Mouse (Mus musculus) neural tube, embryonic 10.5 days (tissue): ENCODE data around the gene Ttll7.
A peak's percentile ranks its signal among the peaks of the same experiment; 100 is the strongest.

Experiments used
- DNase-seq: peaks from one replicate; pipeline ENCODE4 v3.0.0-alpha.2; 2017; ENCODE audit warnings: low spot score; ENCODE audit errors: extremely low spot score

The Ttll7 gene

DNA sequence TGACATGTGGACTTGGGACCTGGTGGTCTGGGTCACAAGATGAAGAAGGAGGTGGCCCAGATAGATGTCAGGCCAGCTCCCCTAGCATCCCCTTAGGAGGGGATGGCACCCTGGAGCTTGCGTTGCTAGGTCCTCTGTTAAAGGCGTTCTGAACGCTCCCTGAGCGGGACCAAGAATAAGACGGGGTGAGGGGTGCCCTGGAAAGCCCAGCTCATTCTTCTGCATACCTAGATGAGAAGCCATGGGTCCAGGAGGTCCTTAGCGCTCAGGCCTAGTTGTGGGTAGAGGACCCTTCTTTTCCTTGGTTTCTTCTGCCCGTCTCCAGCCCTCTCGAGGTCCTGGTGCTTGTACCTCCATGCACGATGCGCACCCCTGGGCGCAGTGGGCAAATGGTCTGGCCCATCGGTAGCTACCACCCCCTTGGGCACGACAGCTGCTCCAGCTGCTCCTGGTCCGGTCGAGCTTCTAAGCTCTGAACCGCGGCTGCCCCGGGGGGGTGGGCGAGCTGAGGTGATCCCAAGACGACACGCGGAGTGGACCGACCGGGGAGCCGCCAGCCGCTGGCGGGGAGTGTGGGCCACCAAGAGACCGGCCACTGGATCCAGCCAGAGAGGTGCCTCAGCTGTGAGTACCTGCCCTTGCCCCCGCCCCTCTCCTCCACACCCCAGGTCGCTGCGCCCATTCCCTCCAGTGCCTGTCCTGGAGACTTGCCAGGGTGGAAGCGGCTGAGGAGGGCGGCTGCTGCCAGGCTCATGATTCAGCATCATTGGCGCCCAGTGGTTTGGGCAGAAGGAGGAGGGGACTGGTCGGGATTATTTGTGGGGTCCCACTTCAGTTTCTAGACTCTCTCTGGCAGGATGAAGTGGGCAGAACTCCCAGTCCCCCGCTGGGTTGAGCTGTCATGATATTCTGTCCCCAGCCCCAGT lies at the start of gene Ttll7:
Gene Ttll7 (plus strand): TSS at position 402 of the 926 bp plus-strand sequence.
- DNase-seq: peak; percentile 87

- no peak for DNase-seq
Measured at GRCm38 (mm10) chr3:146812041-146812878, 39.9 kb upstream of the Ttll7 start.

DNA sequence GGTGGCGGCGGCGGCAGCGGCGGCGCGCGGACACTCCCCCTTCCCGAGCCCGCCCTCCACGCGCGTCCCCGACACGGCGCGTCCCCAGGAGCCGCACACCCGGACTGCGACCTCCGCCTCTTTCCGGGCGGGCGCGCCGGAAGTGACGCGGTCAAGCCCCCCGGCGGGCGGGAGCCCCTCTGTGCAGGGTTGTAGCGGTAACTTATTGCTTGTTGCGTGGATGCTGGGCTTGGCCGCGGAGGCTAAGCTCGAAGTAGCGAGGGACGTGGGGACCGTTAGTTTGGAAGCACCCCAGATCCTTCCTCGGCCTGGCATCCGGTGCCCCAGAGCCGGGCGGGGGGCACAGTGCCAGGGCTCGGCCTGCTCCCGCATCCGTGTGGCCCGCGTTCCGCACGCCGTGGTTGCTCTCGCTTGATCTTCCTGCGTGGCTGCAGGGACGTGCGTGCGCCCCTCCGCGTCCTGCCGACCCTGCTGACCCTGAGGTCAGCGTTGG lies 39.2 kb upstream of the Ttll7 start, which contains the start of gene Prkacb:
Gene Prkacb (minus strand): TSS at position 90 of the 493 bp plus-strand sequence.
- peak; percentile 93 for DNase-seq

GRCm38 (mm10) chr3:146813624-146814023 lies 38.5 kb upstream of the Ttll7 start:
- no peak for DNase-seq

- no peak for DNase-seq
Measured at GRCm38 (mm10) chr3:146820718-146821117, 31.4 kb upstream of the Ttll7 start.

DNA sequence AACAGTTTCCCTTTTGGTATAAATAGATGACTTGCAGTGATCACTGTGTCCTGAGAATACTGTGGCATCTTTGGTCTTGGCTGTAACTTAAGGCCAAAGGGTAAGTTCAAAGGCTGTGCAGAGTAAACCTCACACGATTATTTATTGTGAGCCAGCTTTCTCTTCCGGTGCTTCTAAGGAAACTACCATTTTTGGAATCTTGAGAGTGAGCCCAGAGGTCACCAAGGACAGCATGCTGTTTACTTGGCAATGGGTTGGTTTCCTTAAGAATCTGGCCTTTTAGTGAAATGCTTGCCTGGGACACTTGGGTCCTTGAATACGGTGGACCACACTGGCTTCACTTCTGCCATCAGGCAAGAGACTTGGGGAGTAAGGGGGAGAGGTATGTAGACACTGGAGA lies 9.4 kb upstream of the Ttll7 start:
- no peak for DNase-seq

GRCm38 (mm10) chr3:146843470-146843869 lies 8.7 kb upstream of the Ttll7 start:
- DNase-seq: no peak

DNA sequence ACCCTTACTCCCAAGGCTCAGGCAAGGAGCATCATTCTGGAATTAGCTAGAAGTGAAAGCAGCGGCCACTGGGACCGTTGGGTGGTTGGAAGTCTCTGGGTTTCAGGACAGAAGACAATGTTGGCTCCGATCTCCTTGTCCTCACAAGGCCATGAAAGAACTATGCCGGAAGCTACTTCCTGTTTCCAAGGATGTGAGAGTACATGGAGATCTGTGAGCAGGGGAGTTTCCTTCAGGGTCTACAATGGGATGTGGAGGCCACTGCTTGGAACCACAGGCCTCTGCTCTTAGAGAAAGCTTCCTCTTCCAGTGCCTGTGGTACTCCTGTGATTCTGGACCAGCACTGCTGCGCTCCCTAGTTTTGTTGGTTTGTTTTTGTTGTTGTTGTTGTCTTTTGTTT lies 5.9 kb upstream of the Ttll7 start:
- DNase-seq: no peak

DNA sequence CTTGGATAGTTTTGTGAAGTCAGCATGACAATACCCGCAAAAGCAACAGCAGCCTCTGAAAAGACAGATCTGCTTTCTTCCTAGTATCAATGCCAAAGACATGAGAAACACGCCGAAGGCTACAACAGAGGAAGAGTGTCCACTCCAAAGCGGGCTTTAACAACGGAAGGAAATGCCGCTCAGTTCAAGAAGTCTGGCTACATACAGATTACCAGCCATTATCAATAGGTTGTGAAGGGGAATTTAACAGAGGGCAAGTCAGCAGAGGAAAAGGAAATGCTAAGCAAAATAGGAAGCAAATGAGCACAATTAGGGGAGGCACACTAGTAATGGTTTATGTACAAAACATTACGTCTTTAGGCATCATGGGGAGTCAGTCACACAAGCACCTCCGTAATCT lies 4.1 kb upstream of the Ttll7 start:
- DNase-seq: no peak

DNA sequence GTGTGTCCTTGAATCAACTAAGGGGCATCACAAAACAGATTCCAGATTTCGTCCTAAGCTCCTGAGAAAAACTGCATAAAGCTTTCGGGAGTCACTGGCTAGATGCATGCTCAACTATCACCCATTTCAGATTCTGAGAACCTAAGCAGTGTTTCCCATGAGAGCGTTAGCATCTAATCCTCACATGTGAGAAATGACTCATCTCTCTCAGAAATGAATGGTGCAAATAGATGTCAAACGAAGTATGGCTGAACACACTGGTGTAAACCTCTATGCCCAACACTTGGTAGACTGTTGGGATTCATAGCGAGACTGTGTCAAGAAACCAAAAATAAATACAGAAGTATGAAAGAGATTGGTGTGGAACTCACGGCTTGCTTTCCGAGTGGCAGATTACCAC lies 2.8 kb upstream of the Ttll7 start:
- DNase-seq: no peak

DNA sequence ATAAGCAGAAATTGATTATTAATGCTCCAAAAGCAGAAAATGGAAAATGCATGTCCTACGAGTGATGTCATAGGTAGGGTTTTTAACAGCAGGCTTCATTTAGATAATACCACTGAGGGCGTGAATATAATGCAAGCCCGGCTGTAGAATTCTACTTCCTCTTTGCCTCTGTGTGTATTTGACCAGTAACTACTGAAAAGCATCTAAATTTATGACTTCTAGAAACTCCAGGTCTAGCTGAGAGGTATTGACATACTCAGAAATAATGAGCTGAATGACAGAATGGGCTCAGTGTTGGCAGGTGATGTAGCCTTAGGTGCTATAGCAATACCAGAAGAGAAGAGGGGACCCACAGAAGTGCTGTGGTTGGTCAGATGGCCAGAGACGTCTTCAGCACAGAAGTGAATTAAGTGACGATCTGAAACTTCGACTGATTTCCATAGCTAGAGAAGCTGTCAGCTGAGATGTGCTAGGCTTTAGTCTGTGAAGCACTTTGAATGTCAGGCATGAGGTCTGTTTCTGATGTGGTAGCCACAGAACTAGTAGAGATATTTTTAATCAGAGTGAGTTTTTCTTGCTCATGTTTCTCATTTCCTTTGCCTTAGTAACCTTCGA lies 2.4 kb downstream of the Ttll7 start:
- no peak for DNase-seq

DNA sequence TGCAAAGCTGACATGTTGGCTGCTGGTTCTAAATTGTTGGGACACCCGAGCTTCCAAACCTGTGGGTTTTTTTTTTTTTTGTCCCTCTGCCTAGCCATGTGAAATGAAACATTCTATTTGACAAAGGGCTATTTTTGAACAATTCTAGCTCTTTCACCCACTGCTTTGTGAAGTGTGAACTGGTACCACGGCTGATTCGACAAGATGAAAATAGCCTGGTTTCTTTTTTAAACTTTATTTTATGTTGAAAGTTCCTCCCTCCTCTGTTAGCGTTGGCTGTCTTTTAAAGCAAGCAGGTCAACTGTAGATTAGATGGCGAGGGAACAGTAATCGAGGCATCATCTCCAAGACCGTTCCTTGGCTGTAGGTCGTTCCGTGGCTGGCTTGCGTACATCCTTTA lies 5.2 kb downstream of the Ttll7 start:
- DNase-seq: no peak

DNA sequence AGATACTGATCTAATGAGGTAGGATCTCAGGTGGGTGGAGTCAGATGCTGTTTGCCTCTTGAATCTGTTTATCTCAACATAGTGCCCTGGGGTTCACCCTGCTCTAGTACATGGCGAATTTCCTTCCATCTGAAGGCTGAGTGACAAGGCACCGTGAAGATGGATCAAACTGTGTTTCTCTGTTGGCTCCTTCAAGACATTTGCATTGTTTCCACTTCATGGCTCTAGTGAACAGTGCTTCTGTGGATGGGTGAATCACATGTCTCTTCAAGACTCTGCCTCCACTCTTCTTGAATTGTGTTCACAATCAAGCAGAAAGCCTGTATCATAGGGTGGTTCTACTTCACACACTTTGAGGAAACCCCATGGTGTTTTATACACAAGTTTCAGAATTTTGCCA lies 8.1 kb downstream of the Ttll7 start:
- no peak for DNase-seq

DNA sequence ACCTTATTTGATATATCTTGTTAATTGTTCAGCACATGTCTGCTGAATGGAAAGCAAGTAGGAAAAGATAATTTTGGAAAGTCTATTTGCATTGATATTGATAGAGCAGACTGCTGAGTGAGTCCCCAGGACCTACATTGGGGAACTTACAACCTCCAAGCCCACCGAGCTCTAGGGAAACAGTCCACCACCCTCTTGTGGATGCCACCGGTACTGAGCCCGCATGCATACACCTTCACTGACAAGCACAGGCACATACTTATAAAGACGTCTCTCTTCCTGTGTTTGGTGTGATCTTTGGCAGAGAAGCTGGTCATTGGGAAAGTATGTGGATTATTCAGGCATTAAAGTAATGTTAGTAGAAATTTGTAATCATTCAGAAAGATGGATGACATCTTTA lies 14.4 kb downstream of the Ttll7 start:
- no peak for DNase-seq

- no peak for DNase-seq
Measured at GRCm38 (mm10) chr3:146871954-146872353, 19.8 kb downstream of the Ttll7 start.

DNA sequence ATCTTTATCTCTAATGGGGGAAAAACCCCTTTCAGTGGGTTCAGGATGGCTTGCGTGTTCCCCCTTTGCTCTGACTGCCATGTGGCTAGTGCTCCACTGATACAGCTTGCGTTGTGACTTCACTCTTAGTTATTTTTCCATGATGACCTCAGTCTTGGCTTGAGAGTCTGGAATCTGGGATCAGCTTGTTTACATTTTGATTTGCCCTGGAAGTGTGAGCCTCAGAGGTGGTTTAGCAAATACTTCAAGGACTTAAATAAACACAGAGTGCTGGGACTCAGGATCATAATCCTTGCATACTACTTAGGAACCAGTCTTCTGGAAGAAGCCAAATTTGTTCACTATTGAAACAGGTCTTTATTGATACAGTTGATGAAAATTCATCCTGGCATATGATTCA lies 23.8 kb downstream of the Ttll7 start:
- DNase-seq: no peak

- DNase-seq: no peak
Measured at GRCm38 (mm10) chr3:146893931-146894330, 41.8 kb downstream of the Ttll7 start.

GRCm38 (mm10) chr3:146896581-146896980 lies 44.4 kb downstream of the Ttll7 start:
- DNase-seq: no peak

DNA sequence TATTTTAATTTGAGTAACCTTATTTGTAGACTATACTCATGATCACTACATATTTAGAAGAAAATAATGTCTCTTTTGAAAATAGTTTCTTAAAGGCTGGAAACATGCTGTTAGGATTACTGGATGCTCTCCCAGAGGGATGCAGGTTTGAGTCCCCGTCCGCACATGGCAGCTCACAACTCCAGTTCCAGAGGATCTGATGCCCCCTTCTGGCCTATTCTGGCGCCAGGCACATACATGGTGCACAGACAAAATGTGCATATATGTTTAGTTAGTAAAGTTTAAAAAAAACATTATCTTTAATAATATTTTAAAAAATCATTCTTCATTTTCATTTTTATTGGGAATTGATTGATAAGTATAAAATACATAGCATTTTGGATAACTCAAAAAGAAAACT lies 47.9 kb downstream of the Ttll7 start:
- DNase-seq: no peak

- DNase-seq: no peak
Measured at GRCm38 (mm10) chr3:146901729-146902128, 49.6 kb downstream of the Ttll7 start.

- DNase-seq: no peak
Measured at GRCm38 (mm10) chr3:146905606-146906005, 53.4 kb downstream of the Ttll7 start.

- no peak for DNase-seq
Measured at GRCm38 (mm10) chr3:146908922-146909321, 56.8 kb downstream of the Ttll7 start.
